Mouse (Mus musculus): ENCODE measurements around the gene C2cd4b. TPM values are rescaled to one million over a fixed set of nuclear protein-coding genes. Genes with fewer than 3 reads are reported as not detected.
"Not testable (repeated sequence)": the region's sequence is repeated elsewhere in the genome, so short reads cannot be mapped to it uniquely, and the experiment has no call there.

The C2cd4b gene
- polyA plus RNA-seq, 1 experiment from 2014 or later, result 0.18 TPM

- no peaks in the 10 kb centered on the region for H3K36me3 ChIP-seq
- 82% methylated on average over 16 of the region's 16 CpGs for WGBS
- no peak for ATAC-seq (ENCODE audit: insufficient number of reproducible peaks, insufficient read depth, low FRiP score, low TSS enrichment, low read depth)
These were observed 5.6 kb upstream of the C2cd4b start for GRCm38 (mm10) chr9:67753411-67754182.

GRCm38 (mm10) chr9:67754713-67755112 lies 4.5 kb upstream of the C2cd4b start:
- Histone ChIP-seq H3K36me3 (no peaks in the 10 kb centered on the region), H3K9ac (replicated peaks) (no peak overlapping the region), H3K4me1 (replicated peaks) (peaks cover 9% of the 10 kb centered on the region; the same call in 1 of the 2 replicates), H3K27me3 (peaks cover 21% of the 10 kb centered on the region), H3K27ac (no peak overlapping the region), H3K9me3 (no peaks in the 10 kb centered on the region), H3K4me2 (no peak overlapping the region), H3K4me3 (replicated peaks) (no peak overlapping the region)
- 68% methylated on average over 3 of the region's 3 CpGs for WGBS
- ATAC-seq (ENCODE audit: insufficient number of reproducible peaks, insufficient read depth, low FRiP score, low TSS enrichment, low read depth), result no peak

More at GRCm38 (mm10) chr9:67753411-67754182, 5.6 kb upstream of the C2cd4b start:
- Histone ChIP-seq H3K4me3 (replicated peaks) (no peak overlapping the region), H3K9me3 (no peaks in the 10 kb centered on the region), H3K9ac (replicated peaks) (no peak overlapping the region), H3K27me3 (peaks cover 10% of the 10 kb centered on the region), H3K4me2 (no peak overlapping the region), H3K4me1 (replicated peaks) (no peaks in the 10 kb centered on the region), H3K27ac (no peak overlapping the region)

- WGBS, result 6% methylated on average over 9 of the region's 9 CpGs
- no peak overlapping the region for H3K27ac ChIP-seq
- no peak overlapping the region for H3K9ac ChIP-seq (replicated peaks)
- H3K4me3 ChIP-seq (replicated peaks), result peak overlapping the region; percentile 64; the same call in 1 of the 2 replicates
- H3K27me3 ChIP-seq, result peaks cover 42% of the 10 kb centered on the region
- no peaks in the 10 kb centered on the region for H3K36me3 ChIP-seq
- peak overlapping the region; percentile 97 for H3K4me2 ChIP-seq
- peaks cover 16% of the 10 kb centered on the region; the same call in 1 of the 2 replicates for H3K4me1 ChIP-seq (replicated peaks)
- ATAC-seq (ENCODE audit: insufficient number of reproducible peaks, insufficient read depth, low FRiP score, low TSS enrichment, low read depth), result no peak
- H3K9me3 ChIP-seq, result no peaks in the 10 kb centered on the region
These were observed 551 bp upstream of the C2cd4b start for GRCm38 (mm10) chr9:67758686-67759085.

- H3K27ac ChIP-seq, result peak overlapping the region; percentile 50; the same call in 1 of the 2 replicates
- peaks cover 42% of the 10 kb centered on the region for H3K27me3 ChIP-seq
These were observed 923 bp downstream of the C2cd4b start for GRCm38 (mm10) chr9:67759956-67760764.

GRCm38 (mm10) chr9:67760991-67761390 lies 1.8 kb downstream of the C2cd4b start:
- peaks cover 45% of the 10 kb centered on the region for H3K27me3 ChIP-seq
- no peak overlapping the region for H3K9ac ChIP-seq (replicated peaks)

More at GRCm38 (mm10) chr9:67759956-67760764, 923 bp downstream of the C2cd4b start:
- ATAC-seq (ENCODE audit: insufficient number of reproducible peaks, insufficient read depth, low FRiP score, low TSS enrichment, low read depth), result peak; percentile 92
- not testable (repeated sequence) for H3K36me3 ChIP-seq, H3K9me3 ChIP-seq
- H3K4me2 ChIP-seq, result peak overlapping the region; percentile 97
- peak overlapping the region; percentile 75 for H3K9ac ChIP-seq (replicated peaks)
- H3K4me3 ChIP-seq (replicated peaks), result peak overlapping the region; percentile 64
- H3K4me1 ChIP-seq (replicated peaks), result peaks cover 16% of the 10 kb centered on the region; the same call in 1 of the 2 replicates
- under 1% methylated on average over 114 of the region's 114 CpGs for WGBS

GRCm38 (mm10) chr9:67763326-67763725 lies 4.1 kb downstream of the C2cd4b start:
- no peak overlapping the region for H3K4me3 ChIP-seq (replicated peaks)
- WGBS, result 75% methylated on average over 4 of the region's 4 CpGs

More at GRCm38 (mm10) chr9:67760991-67761390, 1.8 kb downstream of the C2cd4b start:
- peaks cover 16% of the 10 kb centered on the region; the same call in 1 of the 2 replicates for H3K4me1 ChIP-seq (replicated peaks)
- no peaks in the 10 kb centered on the region for H3K9me3 ChIP-seq
- no peaks in the 10 kb centered on the region for H3K36me3 ChIP-seq
- no peak for ATAC-seq (ENCODE audit: insufficient number of reproducible peaks, insufficient read depth, low FRiP score, low TSS enrichment, low read depth)
- H3K4me2 ChIP-seq, result peak overlapping the region; percentile 97
- no peak overlapping the region for H3K27ac ChIP-seq
- WGBS, result 65% methylated on average over 6 of the region's 6 CpGs
- H3K4me3 ChIP-seq (replicated peaks), result peak overlapping the region; percentile 64

GRCm38 (mm10) chr9:67766405-67766804 lies 7.2 kb downstream of the C2cd4b start:
- Histone ChIP-seq H3K4me3 (replicated peaks) (no peak overlapping the region), H3K4me2 (no peak overlapping the region), H3K9ac (replicated peaks) (no peak overlapping the region), H3K27ac (no peak overlapping the region), H3K4me1 (replicated peaks) (no peaks in the 10 kb centered on the region), H3K27me3 (peaks cover 10% of the 10 kb centered on the region), H3K36me3 (no peaks in the 10 kb centered on the region), H3K9me3 (no peaks in the 10 kb centered on the region)
- WGBS, result 83% methylated on average over 4 of the region's 4 CpGs
- no peak for ATAC-seq (ENCODE audit: insufficient number of reproducible peaks, insufficient read depth, low FRiP score, low TSS enrichment, low read depth)

More at GRCm38 (mm10) chr9:67763326-67763725, 4.1 kb downstream of the C2cd4b start:
- Histone ChIP-seq H3K27ac (no peak overlapping the region), H3K4me1 (replicated peaks) (peaks cover 16% of the 10 kb centered on the region; the same call in 1 of the 2 replicates), H3K36me3 (no peaks in the 10 kb centered on the region), H3K4me2 (no peak overlapping the region), H3K9me3 (no peaks in the 10 kb centered on the region), H3K9ac (replicated peaks) (no peak overlapping the region), H3K27me3 (peaks cover 38% of the 10 kb centered on the region)
- ATAC-seq (ENCODE audit: insufficient number of reproducible peaks, insufficient read depth, low FRiP score, low TSS enrichment, low read depth), result no peak

GRCm38 (mm10) chr9:67766948-67767347 lies 7.7 kb downstream of the C2cd4b start:
- no peak overlapping the region for H3K27ac ChIP-seq
- H3K27me3 ChIP-seq, result peaks cover 8% of the 10 kb centered on the region; the same call in 1 of the 2 replicates
- H3K4me3 ChIP-seq (replicated peaks), result no peak overlapping the region
- H3K9me3 ChIP-seq, result no peaks in the 10 kb centered on the region
- ATAC-seq (ENCODE audit: insufficient number of reproducible peaks, insufficient read depth, low FRiP score, low TSS enrichment, low read depth), result no peak
- 24% methylated on average over 3 of the region's 3 CpGs for WGBS
- no peak overlapping the region for H3K4me2 ChIP-seq
- H3K4me1 ChIP-seq (replicated peaks), result no peaks in the 10 kb centered on the region
- H3K9ac ChIP-seq (replicated peaks), result no peak overlapping the region
- H3K36me3 ChIP-seq, result no peaks in the 10 kb centered on the region

- H3K4me1 ChIP-seq (replicated peaks), result no peaks in the 10 kb centered on the region
- H3K9ac ChIP-seq (replicated peaks), result no peak overlapping the region
- WGBS, result 87% methylated on average over 4 of the region's 4 CpGs
- H3K27me3 ChIP-seq, result 0 out of 2 replicates have a peak, but pooled peaks cover 3% of the 10 kb centered on the region
- H3K4me3 ChIP-seq (replicated peaks), result no peak overlapping the region
- no peaks in the 10 kb centered on the region for H3K9me3 ChIP-seq
- no peak overlapping the region for H3K4me2 ChIP-seq
- no peak overlapping the region for H3K27ac ChIP-seq
- no peak for ATAC-seq (ENCODE audit: insufficient number of reproducible peaks, insufficient read depth, low FRiP score, low TSS enrichment, low read depth)
- no peaks in the 10 kb centered on the region for H3K36me3 ChIP-seq
These were observed 9.6 kb downstream of the C2cd4b start for GRCm38 (mm10) chr9:67768843-67769242.

GRCm38 (mm10) chr9:67769401-67769800 lies 10.2 kb downstream of the C2cd4b start:
- no peaks in the 10 kb centered on the region for H3K9me3 ChIP-seq

GRCm38 (mm10) chr9:67771293-67771692 lies 12.1 kb downstream of the C2cd4b start:
- H3K4me1 ChIP-seq (replicated peaks), result no peaks in the 10 kb centered on the region
- WGBS, result 78% methylated on average over 7 of the region's 7 CpGs
- no peaks in the 10 kb centered on the region for H3K9me3 ChIP-seq
- no peak overlapping the region for H3K9ac ChIP-seq (replicated peaks)
- ATAC-seq (ENCODE audit: insufficient number of reproducible peaks, insufficient read depth, low FRiP score, low TSS enrichment, low read depth), result no peak
- H3K27me3 ChIP-seq, result no peaks in the 10 kb centered on the region
- H3K27ac ChIP-seq, result no peak overlapping the region
- H3K4me2 ChIP-seq, result no peak overlapping the region
- H3K4me3 ChIP-seq (replicated peaks), result no peak overlapping the region
- no peaks in the 10 kb centered on the region for H3K36me3 ChIP-seq

More at GRCm38 (mm10) chr9:67769401-67769800, 10.2 kb downstream of the C2cd4b start:
- H3K4me2 ChIP-seq, result no peak overlapping the region
- ATAC-seq (ENCODE audit: insufficient number of reproducible peaks, insufficient read depth, low FRiP score, low TSS enrichment, low read depth), result no peak
- H3K9ac ChIP-seq (replicated peaks), result no peak overlapping the region
- H3K4me1 ChIP-seq (replicated peaks), result no peaks in the 10 kb centered on the region
- no peaks in the 10 kb centered on the region for H3K36me3 ChIP-seq
- no peak overlapping the region for H3K4me3 ChIP-seq (replicated peaks)
- no peak overlapping the region for H3K27ac ChIP-seq
- H3K27me3 ChIP-seq, result 0 out of 2 replicates have a peak, but pooled peaks cover 3% of the 10 kb centered on the region
- 71% methylated on average over 1 of the region's 1 CpGs for WGBS

All from limb, embryonic 12.5 days (tissue).